Mouse (Mus musculus) bone marrow macrophage, adult 2 months (primary cell): Measurements from ENCODE around the gene Uba7.

ENCODE experiments used
- CTCF ChIP-seq: IDR thresholded peaks from 2 replicates; pipeline ENCODE4 v1.5.1; 2012; ENCODE audit warnings: low read depth, mild to moderate bottlenecking, low read length, moderate library complexity
- POLR2A ChIP-seq: IDR thresholded peaks from 2 replicates; pipeline ENCODE4 v1.6.1; 2012; ENCODE audit warnings: mild to moderate bottlenecking, low read depth, low read length, borderline replicate concordance

DNA sequence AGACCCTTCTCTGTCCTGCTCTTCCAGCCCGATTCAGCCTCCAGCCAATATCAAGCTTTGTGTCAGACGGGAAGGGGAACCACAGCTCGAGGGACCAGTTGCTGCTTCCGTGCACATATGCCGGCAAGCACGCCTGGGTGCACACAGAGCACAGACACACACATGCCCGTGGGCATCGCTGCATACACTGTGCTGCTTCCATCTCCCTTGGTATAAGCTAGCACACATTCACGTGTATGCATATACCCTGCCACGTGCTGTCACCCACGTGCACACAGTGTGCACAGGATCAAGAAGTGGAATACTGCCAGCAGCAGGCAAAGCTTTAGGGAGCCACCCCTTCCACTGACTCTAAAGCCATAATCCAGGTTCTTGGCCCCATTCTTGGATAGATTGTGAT lies 41.2 kb upstream of the Uba7 start:
- TF ChIP-seq CTCF (no peak), POLR2A (no peak)
